In the genomic region with DNA sequence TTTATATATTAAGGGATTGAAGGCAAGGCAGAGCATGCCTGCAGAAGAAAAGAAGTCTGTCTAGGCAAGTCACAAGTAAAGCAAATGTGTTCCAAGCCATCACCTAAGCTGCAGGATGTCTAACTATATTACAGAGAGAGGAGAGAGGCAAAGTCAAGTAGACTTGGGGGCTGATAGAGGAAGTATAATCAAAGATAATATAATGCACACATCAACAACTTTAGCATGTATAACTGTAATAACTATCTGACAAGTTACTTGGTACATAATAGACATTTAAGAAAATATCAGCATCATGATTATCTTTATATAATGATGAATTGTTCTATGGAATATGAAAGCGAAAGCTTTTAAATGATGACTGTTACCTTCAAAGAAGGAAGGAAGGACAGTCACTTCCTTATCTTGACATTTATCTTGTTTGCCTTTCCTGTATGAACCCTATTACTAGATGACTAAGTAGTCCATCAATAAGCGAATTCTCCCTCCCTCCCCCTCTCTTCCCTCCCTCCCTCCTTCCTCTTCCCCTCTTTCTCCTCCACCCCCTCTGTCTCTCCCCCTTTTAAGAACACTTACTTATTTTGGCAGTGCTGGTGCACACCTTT, we compare ENCODE assay signal across 26 mouse cellular contexts.
DNase-seq lines count a peak whose midpoint lies in the region; ATAC-seq and TF ChIP-seq lines count a peak whose summit lies in the region.
"Had no signal": no experiment of that assay in that cellular context is flagged by ENCODE, and none has a peak within 500 bp of the region (broad histone marks: within the 10 kb centered on the region; RNA-seq: fewer than 3 reads in every experiment).

No protein-coding gene starts in this region.

- DNase-seq in CD4-positive helper T cell, adult 2 months (ENCODE audit: low read depth, low spot score) = peak; percentile 76
- DNase-seq in MEL (ENCODE audit: low read depth, low spot score) = peak; percentile 42
- DNase-seq in urinary bladder, postnatal 4 days (ENCODE audit: low spot score in 2 of 2) = no peak
- DNase-seq in layer of hippocampus, postnatal 10 days (ENCODE audit: low spot score in 2 of 2) = no peak
- no peak for DNase-seq in ovary, postnatal 14 days (ENCODE audit: low spot score)
- DNase-seq: adrenal gland, postnatal 10 days; cerebellum, adult 2 months; cerebellum, postnatal 36 days; forebrain, postnatal 0 days; gastrocnemius, postnatal 25 days; heart, postnatal 4 days; kidney, postnatal 36 days; lung, adult 18-20 months; lung, postnatal 10 days; thymus, postnatal 25 days had no signal

- TF ChIP-seq EP300 in MEL (IDR thresholded peaks at IDR 0.05; ENCODE audit: low read depth in 1 of 2, low read length in 2 of 2) = peak; percentile 69 to 70

- H3K9ac ChIP-seq in MEL (ENCODE audit: control insufficient read depth, low read depth, low read length, poor library complexity, severe bottlenecking) = no peak overlapping the region
- H3K9ac ChIP-seq: embryonic facial prominence, embryonic 15.5 days; forebrain, postnatal 0 days; heart, embryonic 15.5 days; hindbrain, embryonic 15.5 days; limb, embryonic 13.5 days; liver, embryonic 12.5 days; midbrain, embryonic 13.5 days; neural tube, embryonic 13.5 days had no signal

- TF ChIP-seq POLR2A in MEL (IDR thresholded peaks at IDR 0.05; ENCODE audit: control insufficient read depth in 1 of 2, insufficient read depth in 1 of 2, low read depth in 1 of 2, low read length in 2 of 2, poor library complexity in 1 of 2) = no peak

- H3K36me3 ChIP-seq in MEL (ENCODE audit: control insufficient read depth in 1 of 2, insufficient read depth in 2 of 2, low read length in 2 of 2) = peaks cover 0 to 20% of the 10 kb centered on the region in 2 experiments; a peak in 2 of 4 replicates
- H3K36me3 ChIP-seq: embryonic facial prominence, embryonic 15.5 days; heart, embryonic 15.5 days; hindbrain, embryonic 15.5 days; limb, embryonic 13.5 days; liver, embryonic 12.5 days; neural tube, embryonic 13.5 days had no signal

- H3K4me3 ChIP-seq in MEL (ENCODE audit: control insufficient read depth in 1 of 2, insufficient read depth in 1 of 2, low read depth in 2 of 2, low read length in 2 of 2) = peak overlapping the region in 1 of 2 experiments; percentile 2; a peak in 1 of 4 replicates
- H3K4me3 ChIP-seq: embryonic facial prominence, embryonic 15.5 days; heart, embryonic 15.5 days; hindbrain, embryonic 15.5 days; limb, embryonic 13.5 days; liver, embryonic 12.5 days; megakaryocyte, embryonic 14.5 days; midbrain, embryonic 13.5 days; neural tube, embryonic 13.5 days had no signal

- H3K79me2 ChIP-seq in MEL (ENCODE audit: control insufficient read depth, insufficient read depth, low read length, poor library complexity) = no peaks in the 10 kb centered on the region

- H3K27ac ChIP-seq in MEL (ENCODE audit: control insufficient read depth, low read depth, low read length) = peak overlapping the region; percentile 71
- H3K27ac ChIP-seq: embryonic facial prominence, embryonic 15.5 days; heart, embryonic 15.5 days; hindbrain, embryonic 15.5 days; limb, embryonic 13.5 days; liver, embryonic 12.5 days; midbrain, embryonic 13.5 days; neural tube, embryonic 13.5 days had no signal

- no peaks in the 10 kb centered on the region for H3K9me3 ChIP-seq in MEL (replicated peaks; ENCODE audit: insufficient read depth, low read length)
- H3K9me3 ChIP-seq: embryonic facial prominence, embryonic 15.5 days; heart, embryonic 15.5 days; hindbrain, embryonic 15.5 days; limb, embryonic 13.5 days; liver, embryonic 12.5 days; megakaryocyte, embryonic 14.5 days; midbrain, embryonic 13.5 days; neural tube, embryonic 13.5 days had no signal

- peaks cover 4 to 28% of the 10 kb centered on the region in 2 experiments; a peak in 3 of 4 replicates for H3K4me1 ChIP-seq in MEL (ENCODE audit: control insufficient read depth in 1 of 2, insufficient read depth in 2 of 2, low read length in 2 of 2)

- peak; percentile 97 for ATAC-seq in inflammation-experienced regulatory T-cells, adult 6 months
- ATAC-seq in neutrophil, adult 5-6 weeks (ENCODE audit: extremely low read depth, insufficient number of reproducible peaks, low FRiP score, poor library complexity, severe bottlenecking) = peak; percentile 49
- ATAC-seq: forebrain, postnatal 0 days; intestine, embryonic 16.5 days; liver, embryonic 12.5 days; midbrain, embryonic 13.5 days had no signal

- no peaks in the 10 kb centered on the region for H3K27me3 ChIP-seq in MEL (ENCODE audit: control insufficient read depth in 1 of 2, insufficient read depth in 2 of 2, low read length in 2 of 2)
- H3K27me3 ChIP-seq: embryonic facial prominence, embryonic 15.5 days; heart, embryonic 15.5 days; hindbrain, embryonic 15.5 days; limb, embryonic 13.5 days; liver, embryonic 12.5 days; megakaryocyte, embryonic 14.5 days; midbrain, embryonic 13.5 days; neural tube, embryonic 13.5 days had no signal

- no peak for TF ChIP-seq CTCF in MEL (IDR thresholded peaks at IDR 0.05 in 2 of 3, conservative IDR thresholded peaks at IDR 0.05 in 1 of 3; ENCODE audit: control insufficient read depth in 1 of 3, insufficient read depth in 1 of 3, low read depth in 2 of 3, low read length in 3 of 3, poor library complexity in 1 of 3, severe bottlenecking in 1 of 3)

- TF ChIP-seq RAD21 in MEL (IDR thresholded peaks at IDR 0.05; ENCODE audit: low read depth, low read length) = no peak

TF ChIP-seq in MEL, 35 proteins besides CTCF, POLR2A, EP300 and RAD21:
- TF ChIP-seq HCFC1 (IDR thresholded peaks at IDR 0.05; ENCODE audit: low read depth, low read length) = no peak
- peak; percentile 15; the same call in 1 of the 2 replicates for TF ChIP-seq RCOR1 (IDR thresholded peaks at IDR 0.05; ENCODE audit: low read depth, low read length)
- no peak for TF ChIP-seq CHD2 (IDR thresholded peaks at IDR 0.05; ENCODE audit: low read length)
- 0 out of 2 replicates have a peak, but pooled peaks have one; percentile 54 for TF ChIP-seq MAZ (IDR thresholded peaks at IDR 0.05; ENCODE audit: low read depth, low read length)
- no peak for TF ChIP-seq UBTF (IDR thresholded peaks at IDR 0.05; ENCODE audit: borderline replicate concordance, insufficient read depth, low read depth, low read length)
- TF ChIP-seq MAFK (IDR thresholded peaks at IDR 0.05; ENCODE audit: borderline replicate concordance, low read depth, low read length) = no peak
- peak; percentile 80 for TF ChIP-seq GATA1 (IDR thresholded peaks at IDR 0.05; ENCODE audit: low read depth, low read length)
- TF ChIP-seq ETS1 (IDR thresholded peaks at IDR 0.05; ENCODE audit: low read depth, low read length) = peak; percentile 80
TF ChIP-seq in MEL: peak in this region for 4.

Comparison
In these comparisons a context has a peak if more than half of its experiments do, and no peak if none do; other contexts are left out.
1. DNase-seq: peak in CD4-positive helper T cell, adult 2 months (single experiment) and MEL (single experiment); none in urinary bladder, postnatal 4 days (0 of 2), layer of hippocampus, postnatal 10 days (0 of 2) and ovary, postnatal 14 days (single experiment).